ENCODE assay signal across 8 mouse cellular contexts in genomic region chr19:32389001-32389871, GRCm38 (mm10). TPM values are rescaled to one million over a fixed set of nuclear protein-coding genes. Genes with fewer than 3 reads are reported as not detected.
DNase-seq lines count a peak whose midpoint lies in the region; ATAC-seq and TF ChIP-seq lines count a peak whose summit lies in the region.

Sgms1 (minus strand) TSS chr19:32389714.

- peak within 1 kb of the TSS; percentile 96 for H3K9ac ChIP-seq in ES-Bruce4 (ENCODE audit: low read depth, poor library complexity, severe bottlenecking)
- peak within 1 kb of the TSS; percentile 81 for H3K9ac ChIP-seq in forebrain, embryonic 12.5 days
- peak within 1 kb of the TSS; percentile 89 for H3K9ac ChIP-seq in heart, embryonic 16.5 days (ENCODE audit: low read length)
- H3K9ac ChIP-seq in liver, embryonic 15.5 days = peak within 1 kb of the TSS; percentile 67
- H3K9ac ChIP-seq in neural tube, embryonic 12.5 days = peak within 1 kb of the TSS; percentile 81
- H3K9ac ChIP-seq in stomach, postnatal 0 days (ENCODE audit: low read length) = peak within 1 kb of the TSS; percentile 86

- H3K36me3 ChIP-seq in ES-Bruce4 (ENCODE audit: control insufficient read depth, insufficient read depth, low read length, poor library complexity, severe bottlenecking) = no peaks in the 10 kb centered on the region
- H3K36me3 ChIP-seq in forebrain, embryonic 12.5 days (replicated peaks) = no peaks in the 10 kb centered on the region
- H3K36me3 ChIP-seq in heart, embryonic 16.5 days (ENCODE audit: control insufficient read depth, insufficient read depth) = no peaks in the 10 kb centered on the region
- H3K36me3 ChIP-seq in liver, embryonic 15.5 days (replicated peaks) = no peaks in the 10 kb centered on the region
- no peaks in the 10 kb centered on the region for H3K36me3 ChIP-seq in neural tube, embryonic 12.5 days
- no peaks in the 10 kb centered on the region for H3K36me3 ChIP-seq in stomach, postnatal 0 days (ENCODE audit: control insufficient read depth, insufficient read depth, low read length)

- no peak for TF ChIP-seq POLR2A in ES-Bruce4 (IDR thresholded peaks at IDR 0.05; ENCODE audit: insufficient read depth, low read length)

- H3K27ac ChIP-seq in ES-Bruce4 (ENCODE audit: insufficient read depth, low read length) = peak within 1 kb of the TSS; percentile 68; the same call in 1 of the 2 replicates
- H3K27ac ChIP-seq in forebrain, embryonic 12.5 days = peak within 1 kb of the TSS; percentile 93
- peak within 1 kb of the TSS; percentile 99 for H3K27ac ChIP-seq in heart, embryonic 16.5 days (ENCODE audit: low read length)
- peak within 1 kb of the TSS; percentile 81 for H3K27ac ChIP-seq in liver, embryonic 15.5 days (replicated peaks)
- H3K27ac ChIP-seq in neural tube, embryonic 12.5 days = peak within 1 kb of the TSS; percentile 89
- H3K27ac ChIP-seq in stomach, postnatal 0 days (replicated peaks) = peak within 1 kb of the TSS; percentile 97

- TF ChIP-seq CTCF in ES-Bruce4 (IDR thresholded peaks at IDR 0.05; ENCODE audit: low read depth, low read length) = no peak
- 0 out of 2 replicates have a peak, but pooled peaks have one; percentile 21 for TF ChIP-seq CTCF in stomach, postnatal 0 days (IDR thresholded peaks at IDR 0.05; ENCODE audit: low read depth)

- H3K4me3 ChIP-seq in ES-Bruce4 (ENCODE audit: low read depth, low read length) = peak within 1 kb of the TSS; percentile 94
- peak within 1 kb of the TSS; percentile 76 for H3K4me3 ChIP-seq in forebrain, embryonic 12.5 days (replicated peaks)
- peak within 1 kb of the TSS; percentile 95 for H3K4me3 ChIP-seq in heart, embryonic 16.5 days (ENCODE audit: low read length)
- peak within 1 kb of the TSS; percentile 72 for H3K4me3 ChIP-seq in liver, embryonic 15.5 days (replicated peaks)
- H3K4me3 ChIP-seq in neural tube, embryonic 12.5 days = peak within 1 kb of the TSS; percentile 76
- H3K4me3 ChIP-seq in stomach, postnatal 0 days (ENCODE audit: low read depth, low read length) = peak within 1 kb of the TSS; percentile 87

- DNase-seq in c-Kit-positive CD71-positive TER-119-positive erythroid progenitor cells, embryonic 14.5 days (ENCODE audit: low spot score) = peak; percentile 73
- DNase-seq in kidney, postnatal 25 days = peak; percentile 93 to 97
- DNase-seq in stomach, postnatal 0 days (ENCODE audit: low spot score) = peak; percentile 95

- 3% methylated on average over 68 of the region's 68 CpGs for WGBS in forebrain, embryonic 12.5 days
- under 1% methylated on average over 68 of the region's 68 CpGs for WGBS in heart, embryonic 16.5 days
- 2% methylated on average over 67 of the region's 68 CpGs for WGBS in liver, embryonic 15.5 days (ENCODE audit: insufficient replicate concordance)
- 2% methylated on average over 67 of the region's 68 CpGs for WGBS in neural tube, embryonic 12.5 days
- under 1% methylated on average over 63 of the region's 68 CpGs for WGBS in stomach, postnatal 0 days

- H3K27me3 ChIP-seq in ES-Bruce4 (ENCODE audit: control insufficient read depth, insufficient read depth, low read length, poor library complexity, severe bottlenecking) = no peaks in the 10 kb centered on the region
- H3K27me3 ChIP-seq in forebrain, embryonic 12.5 days = peaks cover 4% of the 10 kb centered on the region; the same call in 1 of the 2 replicates
- H3K27me3 ChIP-seq in heart, embryonic 16.5 days (ENCODE audit: control insufficient read depth, insufficient read depth, low read length) = no peaks in the 10 kb centered on the region
- peaks cover 60% of the 10 kb centered on the region for H3K27me3 ChIP-seq in liver, embryonic 15.5 days
- H3K27me3 ChIP-seq in neural tube, embryonic 12.5 days (replicated peaks) = no peaks in the 10 kb centered on the region
- H3K27me3 ChIP-seq in stomach, postnatal 0 days (ENCODE audit: control insufficient read depth, insufficient read depth, low read length) = no peaks in the 10 kb centered on the region

- H3K9me3 ChIP-seq in ES-Bruce4 (replicated peaks; ENCODE audit: control insufficient read depth, insufficient read depth, low read length, poor library complexity, severe bottlenecking) = no peaks in the 10 kb centered on the region
- no peaks in the 10 kb centered on the region for H3K9me3 ChIP-seq in forebrain, embryonic 12.5 days
- H3K9me3 ChIP-seq in heart, embryonic 16.5 days (replicated peaks; ENCODE audit: control insufficient read depth, low read length) = 0 out of 2 replicates have a peak, but pooled peaks cover 1% of the 10 kb centered on the region
- no peaks in the 10 kb centered on the region for H3K9me3 ChIP-seq in liver, embryonic 15.5 days (replicated peaks)
- no peaks in the 10 kb centered on the region for H3K9me3 ChIP-seq in neural tube, embryonic 12.5 days
- no peaks in the 10 kb centered on the region for H3K9me3 ChIP-seq in stomach, postnatal 0 days (ENCODE audit: control insufficient read depth, low read length)

- no peak for TF ChIP-seq EP300 in ES-Bruce4 (IDR thresholded peaks at IDR 0.05; ENCODE audit: insufficient read depth, low read depth, low read length)
- no peak for TF ChIP-seq EP300 in stomach, postnatal 0 days (optimal IDR thresholded peaks at IDR 0.05)

- peak; percentile 94 for ATAC-seq in forebrain, embryonic 12.5 days (ENCODE audit: low FRiP score)
- peak; percentile 89 for ATAC-seq in heart, embryonic 16.5 days (replicated peaks; ENCODE audit: extremely low read depth, insufficient read depth, low FRiP score)
- peak; percentile 86 for ATAC-seq in liver, embryonic 15.5 days (ENCODE audit: insufficient read depth)
- ATAC-seq in neural tube, embryonic 12.5 days (ENCODE audit: low FRiP score, low read depth) = peak; percentile 94
- peak; percentile 93 for ATAC-seq in stomach, postnatal 0 days (ENCODE audit: low FRiP score, low TSS enrichment)

- H3K4me1 ChIP-seq in ES-Bruce4 (ENCODE audit: control insufficient read depth, insufficient read depth, low read length) = peaks cover 2% of the 10 kb centered on the region
- H3K4me1 ChIP-seq in forebrain, embryonic 12.5 days = peaks cover 19% of the 10 kb centered on the region
- peaks cover 17% of the 10 kb centered on the region for H3K4me1 ChIP-seq in heart, embryonic 16.5 days (ENCODE audit: control insufficient read depth, insufficient read depth, low read length)
- peaks cover 40% of the 10 kb centered on the region for H3K4me1 ChIP-seq in liver, embryonic 15.5 days (replicated peaks)
- H3K4me1 ChIP-seq in neural tube, embryonic 12.5 days = peaks cover 17% of the 10 kb centered on the region
- peaks cover 9% of the 10 kb centered on the region; the same call in 1 of the 2 replicates for H3K4me1 ChIP-seq in stomach, postnatal 0 days (replicated peaks; ENCODE audit: control insufficient read depth, insufficient read depth)

- peak within 1 kb of the TSS; percentile 88 for H3K4me2 ChIP-seq in forebrain, embryonic 12.5 days
- peak within 1 kb of the TSS; percentile 93 for H3K4me2 ChIP-seq in heart, embryonic 16.5 days (ENCODE audit: low read depth, low read length)
- H3K4me2 ChIP-seq in liver, embryonic 15.5 days = peak within 1 kb of the TSS; percentile 98
- H3K4me2 ChIP-seq in neural tube, embryonic 12.5 days (replicated peaks) = peak within 1 kb of the TSS; percentile 88
- peak within 1 kb of the TSS; percentile 97 for H3K4me2 ChIP-seq in stomach, postnatal 0 days (replicated peaks; ENCODE audit: low read depth)

RNA-seq across cellular contexts. Expression of gene Sgms1, which starts in this region (rescaled TPM):
- polyA plus RNA-seq in ES-Bruce4 (2011; ENCODE audit: insufficient read depth, insufficient read length, low read depth, missing spikeins) = 58.9 and 69.7 TPM in 2 replicates
- polyA plus RNA-seq in forebrain, embryonic 12.5 days (2016; fragmentation: Nextera tagmentation; extraction: Ambion mirVana) = 12.3 and 13.8 TPM in 2 replicates
- 40.1 and 41.3 TPM in 2 replicates for polyA plus RNA-seq in heart, embryonic 16.5 days (2015; fragmentation: Nextera tagmentation; extraction: Ambion mirVana)
- 24.8 and 29.8 TPM in 2 replicates for polyA plus RNA-seq in liver, embryonic 15.5 days (2015; fragmentation: Nextera tagmentation; extraction: Ambion mirVana)
- 17.2 and 17.7 TPM in 2 replicates for polyA plus RNA-seq in neural tube, embryonic 12.5 days (2016; fragmentation: Nextera tagmentation; extraction: Ambion mirVana)
- 27.2 and 29.3 TPM in 2 replicates for polyA plus RNA-seq in stomach, postnatal 0 days (2015; fragmentation: Nextera tagmentation; extraction: Ambion mirVana)

Comparison
In these comparisons a context has a peak if more than half of its experiments do, and no peak if none do; other contexts are left out.
1. Peak in every context shown above with its lines: DNase-seq, ATAC-seq, H3K4me3 ChIP-seq and H3K27ac ChIP-seq.